Mouse (Mus musculus) pancreas, adult 10 weeks (tissue): ENCODE results near the gene Atr. TPM values are rescaled to one million over a fixed set of nuclear protein-coding genes. Genes with fewer than 3 reads are reported as not detected.

Experiments used
- polyA plus RNA-seq: library from polyadenylated mRNA; stranded (reverse); fragments of 350-450 nt; fragmentation: Illumina TruSeq; extraction: RNeasy Lipid Tissue Mini Kit (QIAGEN cat#74804); gene quantifications from one replicate; pipeline ENCODE4 v1.2.3, GENCODE M21; 2015; ENCODE audit warnings: low read depth, low replicate concordance; ENCODE audit not compliant: insufficient read depth

Atr gene
- polyA plus RNA-seq: 2.0 TPM

DNA sequence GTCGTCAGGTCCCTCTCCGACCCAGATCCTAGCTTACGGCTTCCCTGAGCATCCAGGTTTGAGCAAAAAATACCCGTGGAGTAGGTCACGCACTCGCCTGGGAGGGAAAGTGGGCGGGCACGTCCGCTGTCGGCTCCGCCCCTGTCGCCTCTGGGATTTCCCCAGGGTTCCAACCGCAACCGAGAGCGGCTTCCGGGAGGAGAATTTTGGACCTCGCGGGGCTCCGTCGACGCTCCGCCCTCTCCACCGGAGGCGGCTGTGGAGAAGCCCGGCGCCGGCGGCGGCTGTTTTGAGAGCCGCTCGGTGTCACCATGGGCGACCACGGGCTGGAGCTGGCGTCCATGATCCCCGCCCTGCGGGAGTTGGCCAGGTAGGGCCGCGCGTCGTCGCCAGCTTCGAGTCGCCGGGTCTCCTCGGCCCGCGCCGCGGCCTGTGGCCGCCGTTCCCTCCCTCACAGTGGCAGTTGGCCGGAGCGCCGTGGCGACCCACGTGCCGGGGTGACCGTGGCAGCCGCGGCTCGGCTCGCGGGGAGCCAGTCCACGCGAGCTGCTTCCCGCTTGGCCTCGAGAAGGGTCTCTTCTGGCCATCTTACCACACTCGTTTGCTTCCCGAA is at the start of gene Atr:
TSS of gene Atr (plus strand) at position 184 of the 613 bp plus-strand sequence.

DNA sequence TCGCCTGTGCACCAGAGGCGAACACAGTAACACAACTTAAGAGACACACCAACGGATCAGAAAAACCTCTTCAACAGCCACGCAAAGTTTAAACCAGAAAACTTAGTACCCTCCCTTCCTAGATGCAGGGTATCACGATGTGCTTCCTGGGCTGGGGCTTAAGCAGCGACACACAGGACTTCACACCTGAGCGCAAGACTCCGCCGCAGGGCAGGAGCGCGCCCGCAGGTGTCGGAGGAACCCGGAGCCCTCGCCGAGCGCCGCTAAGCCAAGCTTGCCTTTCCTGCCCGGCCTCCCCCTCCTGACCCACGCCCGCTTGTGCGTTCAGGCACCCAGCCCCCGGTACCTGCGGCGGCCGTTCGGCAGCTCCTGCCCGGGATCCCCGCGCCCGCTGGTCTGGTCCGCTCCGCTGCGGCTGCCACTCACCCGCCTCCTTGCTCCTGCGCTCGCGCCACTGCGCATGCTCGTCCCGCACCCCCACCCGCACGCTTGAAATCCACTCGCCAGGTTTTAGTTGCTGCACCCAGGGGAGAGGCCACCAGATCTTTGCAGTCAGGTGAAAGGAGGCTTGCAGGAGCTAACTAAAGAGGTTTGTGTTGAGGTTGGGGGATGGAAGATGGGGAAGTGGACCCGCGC is 12.5 kb upstream of the Atr start, which contains the start of gene Pls1:
TSS of gene Pls1 (minus strand) at position 487 of the 636 bp plus-strand sequence.

DNA sequence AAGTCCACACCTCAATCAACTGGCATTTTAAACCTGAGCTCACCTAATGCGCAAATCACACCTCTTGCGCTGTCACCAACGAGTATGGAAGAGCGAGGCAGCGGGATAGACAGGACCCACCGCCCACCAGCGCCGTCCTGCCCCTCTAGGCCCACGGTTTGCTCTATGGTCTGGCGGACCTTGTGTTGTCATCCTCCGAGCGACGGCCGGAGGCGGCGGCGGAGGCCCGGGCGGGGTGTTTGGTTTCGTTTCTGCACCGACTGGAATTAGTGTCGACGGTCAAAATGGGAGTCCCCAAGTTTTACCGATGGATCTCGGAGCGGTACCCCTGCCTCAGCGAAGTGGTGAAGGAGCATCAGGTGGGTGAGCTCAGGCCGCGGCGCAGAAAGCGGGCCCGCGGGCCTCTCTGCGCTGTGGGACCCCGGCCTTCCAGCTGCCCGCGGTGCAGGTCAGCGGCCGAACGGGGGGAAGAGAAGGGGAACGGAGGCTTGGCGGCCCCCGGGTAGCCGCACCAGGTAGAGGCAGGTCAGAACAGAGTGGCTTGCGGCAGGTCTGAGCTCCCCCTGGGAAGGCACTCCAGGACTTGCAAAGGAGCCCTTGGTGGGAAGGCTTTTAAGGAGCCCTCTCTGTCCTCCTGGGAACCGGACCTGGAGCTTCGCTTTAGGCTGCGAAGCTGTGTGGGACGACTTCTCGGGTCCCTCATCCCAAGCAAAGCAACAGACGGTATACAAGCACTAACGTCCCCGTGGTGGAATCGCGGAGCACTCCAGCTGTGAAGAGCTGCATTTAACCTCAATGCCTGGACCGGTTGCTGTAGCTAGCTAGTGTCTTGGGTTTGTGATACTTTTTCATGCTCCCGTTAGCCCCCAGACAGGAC is 97.4 kb downstream of the Atr start, which contains the start of gene Xrn1:
TSS of gene Xrn1 (plus strand) at position 176 of the 877 bp plus-strand sequence.

Other genes with a start within 250 kb of the Atr start
- 3.2 TPM for gene Pcolce2, start 220.0 kb upstream of the Atr start, polyA plus RNA-seq
- gene Trpc1, start 107.2 kb upstream of the Atr start, polyA plus RNA-seq: 1.2 TPM
- 1.2 TPM for gene Pls1, start 12.3 kb upstream of the Atr start, polyA plus RNA-seq
- 4.0 TPM for gene Xrn1, start 97.2 kb downstream of the Atr start, polyA plus RNA-seq